Mouse (Mus musculus): ENCODE measurements around the gene Prkd2.

DNA sequence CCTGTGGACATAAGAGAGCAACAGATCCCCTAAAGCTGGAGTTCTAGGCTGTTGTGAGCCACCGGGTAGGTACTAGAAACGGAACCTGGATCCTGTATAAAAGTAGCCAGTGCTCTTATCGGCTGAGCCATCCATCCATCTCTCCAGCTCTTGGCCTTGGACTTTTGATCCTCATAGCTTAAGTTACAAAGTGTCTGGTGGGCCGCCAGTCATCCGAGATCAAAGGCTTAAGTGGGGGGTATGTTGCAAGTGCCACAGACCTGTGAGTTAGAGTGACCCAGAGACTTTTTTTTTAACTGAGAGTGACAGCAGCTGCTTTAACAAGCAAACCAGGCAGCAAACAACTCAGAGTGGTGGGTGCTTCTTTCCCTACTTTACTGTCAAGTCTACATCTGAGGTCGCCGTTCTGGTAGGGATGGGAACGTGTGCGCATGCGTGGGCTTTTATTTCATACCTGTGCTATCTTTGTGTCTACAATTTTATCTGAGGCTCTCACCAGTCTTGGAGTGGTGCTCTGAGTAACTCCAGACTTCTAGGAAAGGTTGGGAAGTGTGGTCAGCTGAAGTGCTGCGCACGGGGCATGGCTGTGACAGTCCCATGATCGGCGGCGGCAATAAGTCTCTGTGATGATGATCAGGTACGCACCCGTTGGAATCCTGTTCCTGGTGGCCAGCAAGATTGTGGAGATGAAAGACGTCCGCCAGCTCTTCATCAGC lies 49.5 kb upstream of the Prkd2 start:
- TF ChIP-seq POLR2A (IDR thresholded peaks at IDR 0.05; ENCODE audit: insufficient read depth, low read depth, low read length) (no peak), CTCF (IDR thresholded peaks at IDR 0.05) (no peak)

Data from heart, adult 2 months (tissue).